Mouse (Mus musculus) B cell, adult 62 days (primary cell): ENCODE results near the gene Hist1h4d. TPM values are rescaled to one million over a fixed set of nuclear protein-coding genes. Genes with fewer than 3 reads are reported as not detected.

Experiments
- total RNA-seq: library from RNA; stranded (reverse); gene quantifications from 4 replicates; pipeline ENCODE4 v1.2.4, GENCODE M21; 2023

The Hist1h4d gene
- 149 to 174 TPM (median 170 TPM) in 4 replicates for total RNA-seq

DNA sequence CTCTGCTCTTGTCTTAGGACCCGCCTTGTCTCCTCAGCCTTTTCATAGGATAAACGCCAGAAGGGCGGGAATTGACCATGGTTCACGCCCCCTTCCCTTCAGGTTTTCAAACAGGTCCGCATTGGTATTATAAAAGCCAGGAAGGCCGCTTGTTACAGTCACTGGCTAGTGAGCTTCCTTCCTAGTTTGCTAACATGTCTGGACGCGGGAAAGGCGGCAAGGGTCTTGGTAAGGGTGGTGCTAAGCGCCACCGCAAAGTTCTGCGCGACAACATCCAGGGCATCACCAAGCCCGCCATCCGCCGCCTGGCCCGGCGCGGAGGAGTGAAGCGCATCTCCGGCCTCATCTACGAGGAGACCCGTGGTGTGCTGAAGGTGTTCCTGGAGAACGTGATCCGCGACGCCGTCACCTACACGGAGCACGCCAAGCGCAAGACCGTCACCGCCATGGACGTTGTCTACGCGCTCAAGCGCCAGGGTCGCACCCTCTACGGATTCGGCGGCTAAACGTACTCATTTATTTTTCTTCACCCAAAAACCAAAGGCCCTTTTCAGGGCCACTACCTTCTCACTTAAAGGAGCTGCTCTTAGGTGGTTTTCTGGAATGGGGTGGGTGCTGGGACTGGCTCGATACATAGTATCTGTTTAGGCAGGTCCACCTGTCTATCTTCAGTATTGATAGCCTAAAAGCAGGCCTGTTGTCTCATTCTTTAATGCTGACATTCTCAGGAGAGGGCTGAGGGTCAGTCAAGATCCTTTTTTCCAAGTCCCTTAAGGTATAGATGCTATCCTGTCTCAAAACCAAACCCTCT is at the start of gene Hist1h4d:
Gene Hist1h4d, plus strand, starts transcription at position 191 of the 811 bp plus-strand sequence.

DNA sequence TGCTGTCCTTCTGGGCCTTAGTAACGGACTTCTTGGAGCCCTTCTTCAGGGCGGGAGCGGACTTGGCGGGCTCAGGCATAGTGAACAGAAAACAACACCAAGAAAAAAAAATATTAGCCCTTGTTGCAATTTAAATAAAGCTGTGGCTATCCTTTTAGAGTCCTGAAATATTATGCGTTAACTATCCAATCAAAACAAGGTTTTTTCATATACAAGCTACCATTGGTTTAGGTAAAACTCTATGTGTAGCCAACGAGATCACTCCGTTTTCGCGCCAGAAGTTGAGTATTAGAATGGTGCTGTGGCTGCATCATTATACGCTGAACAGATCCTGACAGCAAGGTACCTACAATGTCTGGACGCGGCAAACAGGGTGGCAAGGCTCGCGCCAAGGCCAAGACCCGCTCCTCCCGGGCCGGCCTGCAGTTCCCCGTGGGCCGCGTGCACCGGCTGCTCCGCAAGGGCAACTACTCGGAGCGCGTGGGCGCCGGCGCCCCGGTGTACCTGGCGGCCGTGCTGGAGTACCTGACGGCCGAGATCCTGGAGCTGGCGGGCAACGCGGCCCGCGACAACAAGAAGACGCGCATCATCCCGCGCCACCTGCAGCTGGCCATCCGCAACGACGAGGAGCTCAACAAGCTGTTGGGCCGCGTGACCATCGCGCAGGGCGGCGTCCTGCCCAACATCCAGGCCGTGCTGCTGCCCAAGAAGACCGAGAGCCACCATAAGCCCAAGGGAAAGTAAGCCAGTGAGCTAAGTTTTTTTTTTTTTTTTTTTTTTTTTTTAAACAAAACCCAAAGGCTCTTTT is 47.6 kb upstream of the Hist1h4d start, which contains the start of gene Hist1h2af:
Gene Hist1h2af, plus strand, starts transcription at position 347 of the 808 bp plus-strand sequence.

DNA sequence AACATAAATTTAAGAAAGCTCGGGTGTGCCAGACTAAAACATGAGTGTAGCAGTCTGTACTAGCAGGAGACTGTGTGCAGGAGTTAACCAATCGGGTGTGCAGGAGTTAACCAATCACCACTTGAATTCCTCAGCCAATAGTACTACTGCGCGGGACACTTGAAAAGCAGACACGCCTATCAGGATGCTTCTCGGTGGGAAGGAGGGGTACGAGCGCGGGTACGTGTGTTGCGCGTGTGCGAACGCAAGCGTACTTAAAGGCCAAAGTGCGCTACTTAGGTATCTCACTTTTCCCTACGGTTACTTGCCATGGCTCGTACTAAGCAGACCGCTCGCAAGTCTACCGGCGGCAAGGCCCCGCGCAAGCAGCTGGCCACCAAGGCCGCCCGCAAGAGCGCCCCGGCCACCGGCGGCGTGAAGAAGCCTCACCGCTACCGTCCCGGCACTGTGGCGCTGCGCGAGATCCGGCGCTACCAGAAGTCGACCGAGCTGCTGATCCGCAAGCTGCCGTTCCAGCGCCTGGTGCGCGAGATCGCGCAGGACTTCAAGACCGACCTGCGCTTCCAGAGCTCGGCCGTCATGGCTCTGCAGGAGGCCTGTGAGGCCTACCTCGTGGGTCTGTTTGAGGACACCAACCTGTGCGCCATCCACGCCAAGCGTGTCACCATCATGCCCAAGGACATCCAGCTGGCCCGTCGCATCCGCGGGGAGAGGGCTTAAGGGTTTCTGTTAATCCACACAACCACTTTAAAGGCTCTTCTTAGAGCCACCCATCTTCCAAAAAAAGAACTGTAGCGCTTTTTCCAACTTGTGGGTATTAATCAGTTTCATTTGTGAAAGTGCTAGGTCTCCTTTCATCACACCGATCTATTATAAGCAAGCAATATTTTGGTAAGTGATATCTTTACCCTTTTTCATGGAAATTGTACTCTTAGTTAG is 46.0 kb upstream of the Hist1h4d start, which contains the start of gene Hist1h3g:
Gene Hist1h3g, plus strand, starts transcription at position 286 of the 939 bp plus-strand sequence.

DNA sequence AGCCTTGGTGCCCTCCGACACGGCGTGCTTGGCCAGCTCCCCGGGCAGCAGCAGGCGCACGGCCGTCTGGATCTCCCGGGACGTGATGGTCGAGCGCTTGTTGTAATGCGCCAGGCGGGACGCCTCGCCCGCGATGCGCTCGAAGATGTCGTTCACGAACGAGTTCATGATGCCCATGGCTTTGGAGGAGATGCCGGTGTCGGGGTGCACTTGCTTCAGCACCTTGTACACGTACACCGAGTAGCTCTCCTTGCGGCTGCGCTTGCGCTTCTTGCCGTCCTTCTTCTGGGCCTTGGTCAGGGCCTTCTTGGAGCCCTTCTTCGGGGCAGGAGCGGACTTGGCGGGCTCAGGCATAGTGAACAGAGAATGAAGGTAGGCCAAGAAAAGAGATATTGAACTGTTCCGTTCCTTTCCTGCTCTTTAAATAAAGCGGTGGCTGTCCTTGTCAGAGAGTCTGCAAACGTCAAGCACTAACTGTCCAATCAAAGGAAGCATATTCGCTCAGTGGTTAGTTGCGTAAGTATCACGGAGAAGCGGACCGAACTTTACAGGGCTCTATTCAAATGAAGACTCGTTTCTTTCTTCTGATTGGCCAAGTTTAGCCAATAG is 38.3 kb upstream of the Hist1h4d start, which contains the start of gene Hist1h2bh:
Gene Hist1h2bh, minus strand, starts transcription at position 394 of the 609 bp plus-strand sequence.

DNA sequence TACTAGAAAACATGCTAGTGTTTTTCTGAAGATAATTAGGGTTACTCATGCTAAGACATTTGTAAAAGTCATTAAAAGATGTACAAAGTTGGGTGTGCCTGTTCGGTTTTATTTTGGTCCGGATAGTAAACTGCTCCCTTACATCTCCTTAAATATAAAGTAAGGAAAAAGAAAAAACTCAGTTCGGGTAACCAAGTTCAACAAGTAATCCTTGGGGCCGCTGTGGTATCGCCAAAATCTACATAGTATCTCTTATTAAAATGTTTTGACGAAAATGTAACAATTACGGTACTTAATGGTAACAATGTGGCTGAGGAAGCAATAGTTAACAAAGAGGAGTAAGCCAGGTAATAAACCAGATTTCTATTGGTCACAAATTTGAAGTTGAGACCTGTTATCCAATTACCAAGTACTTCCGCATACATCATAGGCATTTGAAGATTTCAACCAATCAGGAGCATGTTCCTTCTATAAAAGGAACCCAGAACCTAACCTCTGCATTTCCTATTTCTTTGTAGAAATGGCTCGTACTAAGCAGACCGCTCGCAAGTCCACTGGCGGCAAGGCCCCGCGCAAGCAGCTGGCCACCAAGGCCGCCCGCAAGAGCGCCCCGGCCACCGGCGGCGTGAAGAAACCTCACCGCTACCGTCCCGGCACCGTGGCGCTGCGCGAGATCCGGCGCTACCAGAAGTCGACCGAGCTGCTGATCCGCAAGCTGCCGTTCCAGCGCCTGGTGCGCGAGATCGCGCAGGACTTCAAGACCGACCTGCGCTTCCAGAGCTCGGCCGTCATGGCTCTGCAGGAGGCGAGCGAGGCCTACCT is 37.2 kb upstream of the Hist1h4d start, which contains the start of gene Hist1h3f:
Gene Hist1h3f, plus strand, starts transcription at position 88 of the 822 bp plus-strand sequence.

DNA sequence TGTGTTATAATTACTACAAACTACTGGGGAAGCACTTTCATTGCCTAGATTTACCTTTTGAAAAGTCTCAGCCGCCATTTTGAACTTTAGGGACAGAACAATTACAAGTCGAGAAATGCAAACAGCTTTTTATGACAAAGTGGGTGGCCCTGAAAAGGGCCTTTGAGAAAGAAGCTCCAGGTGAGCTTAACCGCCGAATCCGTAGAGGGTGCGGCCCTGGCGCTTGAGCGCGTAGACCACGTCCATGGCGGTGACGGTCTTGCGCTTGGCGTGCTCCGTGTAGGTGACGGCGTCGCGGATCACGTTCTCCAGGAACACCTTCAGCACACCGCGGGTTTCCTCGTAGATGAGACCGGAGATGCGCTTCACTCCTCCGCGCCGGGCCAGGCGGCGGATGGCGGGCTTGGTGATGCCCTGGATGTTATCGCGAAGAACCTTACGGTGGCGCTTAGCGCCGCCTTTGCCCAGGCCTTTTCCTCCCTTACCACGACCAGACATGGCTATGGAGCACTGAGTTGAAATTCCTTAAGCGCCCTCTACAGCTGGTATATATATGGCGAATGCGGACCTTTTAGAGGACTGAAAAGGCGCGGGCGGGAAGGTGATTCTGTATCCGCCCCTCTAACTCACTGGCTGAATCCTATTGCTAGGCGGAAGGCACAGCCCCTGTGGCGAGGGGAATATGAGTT is 30.1 kb upstream of the Hist1h4d start, which contains the start of gene Hist1h4f:
Gene Hist1h4f, minus strand, starts transcription at position 503 of the 689 bp plus-strand sequence.

DNA sequence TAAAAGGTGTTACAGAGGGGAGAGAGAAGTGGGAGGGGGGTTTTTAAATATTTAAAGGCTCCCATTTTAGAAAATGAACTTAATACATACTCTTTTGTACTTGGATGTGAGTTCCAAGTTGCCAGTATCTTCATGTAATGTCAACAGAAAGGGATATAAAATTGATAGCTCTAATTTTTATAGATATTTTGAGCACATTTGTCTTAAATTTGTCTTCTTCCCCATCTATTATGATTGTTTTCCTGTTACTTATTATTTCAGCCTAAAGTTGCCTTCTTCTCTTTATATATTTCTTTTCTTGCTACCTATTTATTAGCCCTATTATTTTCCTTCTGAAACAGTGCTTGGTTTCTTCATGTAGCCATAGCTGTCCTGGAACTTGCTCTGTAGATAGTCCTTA is 28.4 kb upstream of the Hist1h4d start, which contains the start of gene Hist1h1d:
Gene Hist1h1d, plus strand, starts transcription at position 301 of the 400 bp plus-strand sequence.

DNA sequence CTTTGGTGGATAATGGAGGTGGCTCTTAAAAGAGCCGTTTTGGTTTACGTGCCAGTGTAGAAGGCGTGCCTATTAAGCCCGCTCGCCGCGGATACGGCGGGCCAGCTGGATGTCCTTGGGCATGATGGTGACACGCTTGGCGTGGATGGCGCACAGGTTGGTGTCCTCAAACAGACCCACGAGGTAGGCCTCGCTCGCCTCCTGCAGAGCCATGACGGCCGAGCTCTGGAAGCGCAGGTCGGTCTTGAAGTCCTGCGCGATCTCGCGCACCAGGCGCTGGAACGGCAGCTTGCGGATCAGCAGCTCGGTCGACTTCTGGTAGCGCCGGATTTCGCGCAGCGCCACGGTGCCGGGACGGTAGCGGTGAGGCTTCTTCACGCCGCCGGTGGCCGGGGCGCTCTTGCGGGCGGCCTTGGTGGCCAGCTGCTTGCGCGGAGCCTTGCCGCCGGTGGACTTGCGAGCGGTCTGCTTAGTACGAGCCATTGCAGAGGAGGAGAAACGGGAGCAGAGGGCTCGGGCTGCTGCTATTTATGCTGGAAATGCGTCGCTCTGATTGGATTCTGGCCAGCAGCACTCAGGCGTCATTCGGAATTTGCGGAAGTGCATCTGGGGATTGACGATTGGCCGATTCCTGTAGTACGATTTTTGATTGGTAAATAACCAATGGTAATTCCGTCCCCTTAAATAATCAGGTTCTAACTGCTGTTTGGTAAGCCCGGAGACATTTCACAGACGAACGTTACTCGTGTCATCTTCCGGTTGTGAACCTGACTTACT is 19.3 kb upstream of the Hist1h4d start, which contains the start of gene Hist1h3e:
Gene Hist1h3e, minus strand, starts transcription at position 487 of the 777 bp plus-strand sequence.

DNA sequence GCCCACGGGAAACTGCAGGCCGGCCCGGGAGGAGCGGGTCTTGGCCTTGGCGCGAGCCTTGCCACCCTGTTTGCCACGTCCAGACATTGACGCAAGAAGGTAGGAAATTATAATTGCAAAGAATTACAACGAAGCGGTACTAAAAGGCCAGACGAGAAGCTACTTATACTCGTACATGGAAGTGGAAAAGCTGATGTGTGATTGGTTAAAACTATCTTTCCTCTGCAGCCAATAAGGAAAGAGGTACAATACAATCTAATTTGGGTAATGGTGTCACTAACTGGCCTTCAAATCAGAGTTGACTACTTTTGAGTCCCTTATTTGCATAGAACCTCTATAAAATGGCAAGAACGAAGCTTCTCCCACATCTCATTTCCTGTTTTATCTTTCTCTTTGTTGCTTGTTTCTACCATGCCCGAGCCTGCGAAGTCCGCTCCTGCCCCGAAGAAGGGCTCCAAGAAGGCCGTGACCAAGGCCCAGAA is 10.3 kb upstream of the Hist1h4d start, which contains the start of the genes Hist1h2ae and Hist1h2bg:
Gene Hist1h2ae, minus strand, starts transcription at position 199 of the 482 bp plus-strand sequence.
Gene Hist1h2bg, plus strand, starts transcription at position 375 of the 482 bp plus-strand sequence.

DNA sequence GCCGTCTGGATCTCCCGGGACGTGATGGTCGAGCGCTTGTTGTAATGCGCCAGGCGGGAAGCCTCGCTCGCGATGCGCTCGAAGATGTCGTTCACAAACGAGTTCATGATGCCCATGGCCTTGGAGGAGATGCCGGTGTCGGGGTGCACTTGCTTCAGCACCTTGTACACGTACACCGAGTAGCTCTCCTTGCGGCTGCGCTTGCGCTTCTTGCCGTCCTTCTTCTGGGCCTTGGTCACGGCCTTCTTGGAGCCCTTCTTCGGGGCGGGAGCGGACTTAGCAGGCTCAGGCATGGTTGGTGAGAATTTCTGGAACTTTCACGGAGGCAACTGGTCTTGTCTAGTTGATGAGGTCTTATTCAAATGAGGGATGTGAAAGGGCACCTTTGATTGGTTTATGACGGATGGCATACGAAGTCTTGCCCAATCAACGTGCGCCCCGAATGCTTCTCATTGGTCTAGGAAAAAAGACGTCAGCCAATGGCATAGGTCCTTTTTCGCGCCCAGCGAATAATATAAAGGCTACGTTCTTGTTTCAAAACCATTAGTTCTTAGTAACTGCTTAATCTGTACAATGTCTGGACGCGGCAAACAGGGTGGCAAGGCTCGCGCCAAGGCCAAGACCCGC is 7.4 kb upstream of the Hist1h4d start, which contains the start of the genes Hist1h2bf and Hist1h2ad:
Gene Hist1h2bf, minus strand, starts transcription at position 299 of the 627 bp plus-strand sequence.
Gene Hist1h2ad, plus strand, starts transcription at position 484 of the 627 bp plus-strand sequence.

DNA sequence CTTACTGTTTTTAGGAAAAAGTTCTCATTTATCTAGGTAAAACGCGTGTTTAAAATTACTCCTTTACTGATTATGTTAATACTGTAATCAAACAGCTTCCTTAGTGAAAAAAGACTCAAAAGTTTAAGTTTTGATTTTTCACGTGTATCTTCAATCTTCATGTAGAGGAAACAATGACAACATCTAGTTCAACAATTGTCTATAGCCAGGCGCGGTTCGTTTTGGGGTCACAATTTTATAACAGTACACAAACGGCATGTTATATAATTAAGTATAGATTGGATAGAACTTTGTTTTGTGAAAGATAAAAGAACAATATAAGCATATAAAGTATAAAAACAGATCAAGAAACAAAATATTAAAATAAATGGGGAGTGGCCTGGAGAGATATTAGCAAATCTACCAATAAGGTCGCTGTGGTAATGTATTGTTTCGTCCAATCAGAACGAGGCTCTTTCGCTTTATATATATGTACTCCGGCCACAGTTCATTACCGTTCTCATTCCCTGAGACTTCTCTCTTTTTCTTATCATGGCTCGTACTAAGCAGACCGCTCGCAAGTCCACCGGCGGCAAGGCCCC is 6.0 kb upstream of the Hist1h4d start, which contains the start of gene Hist1h3d:
Gene Hist1h3d, plus strand, starts transcription at position 493 of the 581 bp plus-strand sequence.

DNA sequence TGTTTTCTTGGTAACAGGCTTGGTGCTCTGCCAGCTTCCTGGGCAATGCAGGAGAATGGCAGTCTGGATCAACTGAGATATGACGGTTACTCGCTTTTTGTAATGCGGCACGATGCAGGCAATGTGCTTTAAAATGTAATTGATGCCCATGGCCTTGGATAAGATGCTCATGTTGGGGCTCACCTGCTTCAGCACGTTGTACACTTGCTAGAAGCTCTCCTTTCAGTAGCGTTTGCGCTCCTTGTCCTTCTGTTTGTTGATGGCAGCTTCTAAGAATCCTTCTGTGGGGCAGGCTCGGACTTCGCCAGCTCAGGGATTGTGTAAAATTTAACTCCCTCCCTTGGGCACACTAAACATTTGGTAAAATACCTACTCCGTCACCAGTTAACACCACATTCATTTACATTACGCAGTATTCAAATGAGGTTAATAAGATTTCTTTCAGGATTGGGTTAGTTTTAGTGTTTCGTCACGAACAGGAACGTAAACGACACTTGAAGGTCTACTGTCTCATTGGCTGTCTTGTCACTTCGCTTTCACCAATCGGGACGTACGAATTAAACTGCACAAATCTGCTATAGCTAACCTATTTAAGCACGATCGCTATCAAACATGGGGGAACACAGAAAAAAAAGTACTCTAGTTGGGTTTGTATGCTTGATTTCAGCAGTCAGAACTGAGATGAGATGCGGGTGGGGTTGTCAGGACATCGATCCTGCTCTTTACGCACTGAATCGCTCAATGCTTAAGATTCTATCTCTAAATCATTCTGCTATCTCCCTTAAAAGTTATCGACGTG is 39.5 kb downstream of the Hist1h4d start, which contains the start of gene Hist1h2be:
Gene Hist1h2be, minus strand, starts transcription at position 392 of the 799 bp plus-strand sequence.

DNA sequence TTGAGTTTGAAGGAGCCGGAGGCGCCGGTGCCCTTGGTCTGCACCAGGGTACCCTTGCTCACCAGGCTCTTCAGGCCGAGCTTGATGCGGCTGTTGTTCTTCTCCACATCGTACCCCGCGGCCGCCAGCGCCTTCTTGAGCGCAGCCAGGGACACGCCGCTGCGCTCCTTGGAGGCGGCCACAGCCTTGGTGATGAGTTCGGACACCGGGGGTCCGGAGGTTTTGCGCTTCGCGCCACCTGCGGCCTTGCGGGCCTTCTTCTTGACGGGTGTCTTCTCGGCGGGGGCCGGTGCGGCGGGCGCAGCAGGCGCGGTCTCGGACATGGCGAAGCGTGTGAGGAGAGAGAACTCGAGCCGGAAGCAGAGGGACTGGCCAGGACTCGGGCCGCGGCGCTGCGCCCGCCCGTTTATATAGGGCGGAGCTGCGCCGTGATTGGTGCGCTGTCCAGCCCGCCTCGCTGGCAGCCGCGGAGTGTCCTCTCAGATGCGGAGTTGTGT is 40.8 kb downstream of the Hist1h4d start, which contains the start of gene Hist1h1e:
Gene Hist1h1e, minus strand, starts transcription at position 384 of the 497 bp plus-strand sequence.

